Mouse (Mus musculus): ENCODE results near the gene Hist1h2bb. TPM values are rescaled to one million over a fixed set of nuclear protein-coding genes. Genes with fewer than 3 reads are reported as not detected.

Gene Hist1h2bb
- total and polyA plus RNA-seq, 3 experiments = 3.2 to 2,278 TPM; not detected in 1

DNA sequence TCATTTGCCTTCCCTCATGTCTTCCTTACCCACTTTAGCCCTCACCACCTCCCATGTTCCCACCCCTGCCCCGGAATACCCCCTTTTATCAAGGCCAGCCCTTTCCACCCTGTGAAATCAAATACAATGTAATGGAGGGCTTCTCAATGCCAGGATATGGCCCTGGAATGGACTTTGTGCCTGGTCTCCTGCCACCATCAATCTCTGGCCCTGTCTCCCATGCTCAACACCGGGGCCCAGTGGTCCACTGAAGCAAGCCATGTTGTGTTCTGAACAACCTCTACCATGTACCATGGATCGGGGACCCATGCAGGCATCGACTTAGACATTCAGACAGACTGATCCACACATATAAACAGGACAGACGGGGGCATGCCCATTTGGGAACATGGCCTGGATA, 16.8 kb upstream of the Hist1h2bb start:
- H3K9ac ChIP-seq (ENCODE audit: control insufficient read depth, low read depth, low read length, poor library complexity, severe bottlenecking) = no peak overlapping the region
- no peak overlapping the region for H3K4me3 ChIP-seq (ENCODE audit: control insufficient read depth in 1 of 2, insufficient read depth in 1 of 2, low read depth in 2 of 2, low read length in 2 of 2)

DNA sequence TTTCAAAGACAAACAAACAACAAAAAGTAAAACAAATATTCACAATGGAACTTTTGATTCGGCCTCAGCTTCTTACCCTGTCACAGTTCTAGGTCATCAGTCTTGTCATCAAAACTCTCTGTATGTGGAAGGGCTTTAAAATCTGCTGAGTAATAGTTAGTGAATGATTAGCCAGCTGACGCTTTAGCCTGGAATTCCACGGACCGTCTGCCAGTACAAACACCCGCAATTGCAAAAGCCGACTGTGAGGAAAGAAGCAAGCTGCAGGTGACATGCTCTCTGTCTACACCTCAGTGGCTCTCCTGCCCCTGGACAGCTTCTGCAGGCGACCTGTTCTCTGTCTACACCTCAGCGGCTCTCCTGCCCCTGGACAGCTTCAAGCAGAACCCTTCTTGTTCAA, 16.1 kb upstream of the Hist1h2bb start:
- no peak for TF ChIP-seq ZC3H11A (IDR thresholded peaks at IDR 0.05; ENCODE audit: low read depth, low read length)
- no peak for TF ChIP-seq USF1 (IDR thresholded peaks at IDR 0.05; ENCODE audit: low read depth, low read length)
- TF ChIP-seq BHLHE40 (IDR thresholded peaks at IDR 0.05; ENCODE audit: borderline replicate concordance, low read depth, low read length) = no peak
- no peak for TF ChIP-seq TBP (IDR thresholded peaks at IDR 0.05; ENCODE audit: low read depth, low read length)
- no peak for TF ChIP-seq MAFK (IDR thresholded peaks at IDR 0.05; ENCODE audit: borderline replicate concordance, low read depth, low read length)
- no peak for TF ChIP-seq POLR2AphosphoS5 (IDR thresholded peaks at IDR 0.05; ENCODE audit: borderline replicate concordance, low read depth, low read length)
- no peak for TF ChIP-seq MYB (IDR thresholded peaks at IDR 0.05; ENCODE audit: low read depth, low read length)
- no peak for TF ChIP-seq ETS1 (IDR thresholded peaks at IDR 0.05; ENCODE audit: low read depth, low read length)
- TF ChIP-seq USF2 (IDR thresholded peaks at IDR 0.05; ENCODE audit: borderline replicate concordance in 1 of 2, insufficient read depth in 1 of 2, low read depth in 1 of 2, low read length in 2 of 2) = no peak
- no peak for TF ChIP-seq TCF12 (IDR thresholded peaks at IDR 0.05; ENCODE audit: low read depth, low read length)
- TF ChIP-seq RAD21 (IDR thresholded peaks at IDR 0.05; ENCODE audit: low read depth, low read length) = no peak
- TF ChIP-seq CTCF (IDR thresholded peaks at IDR 0.05 in 2 of 3, conservative IDR thresholded peaks at IDR 0.05 in 1 of 3; ENCODE audit: control insufficient read depth in 1 of 3, insufficient read depth in 1 of 3, low read depth in 2 of 3, low read length in 3 of 3, poor library complexity in 1 of 3, severe bottlenecking in 1 of 3) = no peak
- TF ChIP-seq ZNF384 (IDR thresholded peaks at IDR 0.05; ENCODE audit: low read depth, low read length) = no peak
- no peak for TF ChIP-seq UBTF (IDR thresholded peaks at IDR 0.05; ENCODE audit: borderline replicate concordance, insufficient read depth, low read depth, low read length)
- no peak for TF ChIP-seq CHD1 (IDR thresholded peaks at IDR 0.05; ENCODE audit: low read depth, low read length)
- no peak for TF ChIP-seq MXI1 (IDR thresholded peaks at IDR 0.05; ENCODE audit: low read depth, low read length)
- no peak for TF ChIP-seq ELF1 (IDR thresholded peaks at IDR 0.05; ENCODE audit: low read depth, low read length)
- no peak for DNase-seq (ENCODE audit: low read depth, low spot score)

More for the DNA sequence above, 16.8 kb upstream of the Hist1h2bb start:
- no peaks in the 10 kb centered on the region for H3K27me3 ChIP-seq (ENCODE audit: control insufficient read depth in 1 of 2, insufficient read depth in 2 of 2, low read length in 2 of 2)
- no peak overlapping the region for H3K27ac ChIP-seq (ENCODE audit: control insufficient read depth, low read depth, low read length)
- no peaks in the 10 kb centered on the region for H3K9me3 ChIP-seq (replicated peaks; ENCODE audit: insufficient read depth, low read length)
- H3K79me2 ChIP-seq (ENCODE audit: control insufficient read depth, insufficient read depth, low read length, poor library complexity) = no peaks in the 10 kb centered on the region
- TF ChIP-seq NRF1 (IDR thresholded peaks at IDR 0.05; ENCODE audit: insufficient read depth, low read depth, low read length, poor library complexity, severe bottlenecking) (no peak), MAX (IDR thresholded peaks at IDR 0.05; ENCODE audit: low read length) (no peak), GATA1 (IDR thresholded peaks at IDR 0.05; ENCODE audit: low read depth, low read length) (no peak), SIN3A (IDR thresholded peaks at IDR 0.05; ENCODE audit: low read length) (no peak), ELF1 (IDR thresholded peaks at IDR 0.05; ENCODE audit: low read depth, low read length) (no peak), UBTF (IDR thresholded peaks at IDR 0.05; ENCODE audit: borderline replicate concordance, insufficient read depth, low read depth, low read length) (no peak), JUND (IDR thresholded peaks at IDR 0.05; ENCODE audit: low read depth, low read length) (no peak), ZC3H11A (IDR thresholded peaks at IDR 0.05; ENCODE audit: low read depth, low read length) (no peak), ZMIZ1 (IDR thresholded peaks at IDR 0.05; ENCODE audit: low read depth, low read length) (no peak), CHD1 (IDR thresholded peaks at IDR 0.05; ENCODE audit: low read depth, low read length) (no peak), SMC3 (IDR thresholded peaks at IDR 0.05; ENCODE audit: low read depth, low read length) (no peak), GABPA (IDR thresholded peaks at IDR 0.05; ENCODE audit: low read depth, low read length) (no peak), NELFE (IDR thresholded peaks at IDR 0.05; ENCODE audit: low read depth, low read length) (no peak), MYB (IDR thresholded peaks at IDR 0.05; ENCODE audit: low read depth, low read length) (no peak), USF2 (IDR thresholded peaks at IDR 0.05; ENCODE audit: borderline replicate concordance in 1 of 2, insufficient read depth in 1 of 2, low read depth in 1 of 2, low read length in 2 of 2) (no peak)
- no peak for DNase-seq (ENCODE audit: low read depth, low spot score)
- peaks cover 0 to 9% of the 10 kb centered on the region in 2 experiments; a peak in 2 of 4 replicates for H3K36me3 ChIP-seq (ENCODE audit: control insufficient read depth in 1 of 2, insufficient read depth in 2 of 2, low read length in 2 of 2)
- H3K4me1 ChIP-seq (ENCODE audit: control insufficient read depth in 1 of 2, insufficient read depth in 2 of 2, low read length in 2 of 2) = peaks cover 3 to 11% of the 10 kb centered on the region in 2 experiments

More for the DNA sequence above, 16.1 kb upstream of the Hist1h2bb start:
- Histone ChIP-seq H3K4me3 (ENCODE audit: control insufficient read depth in 1 of 2, insufficient read depth in 1 of 2, low read depth in 2 of 2, low read length in 2 of 2) (no peak overlapping the region), H3K9me3 (replicated peaks; ENCODE audit: insufficient read depth, low read length) (no peaks in the 10 kb centered on the region), H3K36me3 (ENCODE audit: control insufficient read depth in 1 of 2, insufficient read depth in 2 of 2, low read length in 2 of 2) (peaks cover 0 to 2% of the 10 kb centered on the region in 2 experiments; a peak in 2 of 4 replicates), H3K9ac (ENCODE audit: control insufficient read depth, low read depth, low read length, poor library complexity, severe bottlenecking) (no peak overlapping the region), H3K27ac (ENCODE audit: control insufficient read depth, low read depth, low read length) (no peak overlapping the region), H3K27me3 (ENCODE audit: control insufficient read depth in 1 of 2, insufficient read depth in 2 of 2, low read length in 2 of 2) (no peaks in the 10 kb centered on the region), H3K79me2 (ENCODE audit: control insufficient read depth, insufficient read depth, low read length, poor library complexity) (no peaks in the 10 kb centered on the region), H3K4me1 (ENCODE audit: control insufficient read depth in 1 of 2, insufficient read depth in 2 of 2, low read length in 2 of 2) (peaks cover 0 to 5% of the 10 kb centered on the region in 2 experiments; a peak in 2 of 4 replicates)

Measured in MEL (cell line).